Mouse (Mus musculus) right cerebral cortex, adult 18-20 months (tissue): ENCODE measurements around the gene Tmem56.

Experiments used
- DNase-seq: peaks from one replicate; pipeline ENCODE4 v3.0.0; 2022; ENCODE audit warnings: mixed read lengths

Gene Tmem56

DNA sequence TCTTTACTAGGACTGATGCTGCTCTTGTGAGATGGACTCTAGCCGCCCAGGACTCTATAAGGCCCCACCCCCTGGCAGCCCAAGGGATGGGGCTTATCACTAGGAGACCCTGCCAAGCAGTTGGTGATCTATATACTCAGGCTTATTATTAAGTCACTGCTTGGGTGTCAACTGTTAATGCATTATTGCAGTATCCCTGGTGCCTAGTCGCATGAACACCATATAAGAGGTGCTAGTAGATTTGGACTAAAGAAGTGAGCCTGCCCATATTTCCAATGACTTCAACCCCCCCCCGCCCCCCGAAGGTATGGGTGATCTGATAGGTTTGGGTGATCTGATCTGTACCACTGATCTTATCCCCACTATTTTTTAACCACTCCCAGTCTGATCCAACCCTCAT, at the start of gene Tmem56:
Gene Tmem56, minus strand, starts transcription at position 101 of the 400 bp plus-strand sequence.
- no peak for DNase-seq

DNA sequence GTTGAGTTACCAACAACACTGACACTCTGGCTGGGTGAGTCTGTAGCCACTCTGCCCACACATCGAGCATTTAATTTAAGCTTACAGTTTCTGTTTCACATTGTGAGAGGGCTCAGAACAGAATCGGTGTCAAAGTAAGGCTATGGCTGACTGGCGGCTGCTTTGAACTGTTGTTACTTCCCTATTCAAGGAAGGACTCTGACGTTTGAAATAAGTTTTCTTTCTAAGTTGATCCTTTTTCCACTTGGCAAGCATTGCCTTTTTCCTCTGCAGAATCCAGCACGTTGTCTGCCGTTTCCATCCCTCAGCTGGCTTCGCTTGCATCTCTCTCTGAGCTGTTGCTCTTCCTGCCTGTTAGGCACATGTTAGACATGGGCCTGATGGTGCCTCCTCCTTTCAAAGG, 47.3 kb upstream of the Tmem56 start:
- no peak for DNase-seq

DNA sequence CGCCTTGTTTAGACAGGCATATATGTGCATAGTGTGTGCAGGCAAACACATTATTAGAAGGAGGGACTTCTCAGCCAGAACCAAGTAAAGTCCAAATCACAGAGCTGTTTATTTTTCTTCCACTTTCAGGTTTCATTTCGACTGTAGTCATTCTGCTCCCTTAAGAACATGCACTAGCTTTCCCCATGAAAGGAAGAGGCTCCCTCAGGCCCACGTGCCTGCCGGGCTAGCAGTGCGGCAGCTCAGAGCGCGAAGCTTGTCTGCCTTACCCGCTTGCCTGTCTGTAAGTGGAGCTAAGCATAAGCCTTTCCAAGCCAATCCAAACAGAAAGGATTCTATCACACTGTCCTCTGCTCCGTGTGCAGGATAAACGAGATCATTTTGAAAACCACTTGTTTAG, 46.7 kb upstream of the Tmem56 start:
- DNase-seq, result no peak

DNA sequence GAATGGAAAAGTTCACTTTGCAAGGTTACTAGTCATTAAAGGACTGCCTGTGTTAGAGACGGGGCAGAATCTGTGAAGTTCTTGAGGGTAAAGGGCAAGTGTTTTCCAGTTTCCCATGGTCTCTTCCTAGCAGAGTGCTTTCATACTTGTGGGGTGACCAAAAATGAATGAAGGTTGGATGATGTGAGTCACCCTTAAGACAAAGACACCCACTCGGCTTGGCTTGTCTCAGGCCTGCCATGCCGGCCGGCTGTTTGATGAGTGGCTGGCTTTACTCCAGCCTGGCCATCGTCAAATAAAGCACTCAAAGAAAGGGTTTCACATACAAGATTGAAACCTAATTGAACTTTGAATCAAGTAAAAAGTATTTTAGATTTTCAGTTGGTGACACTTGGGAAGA, 44.5 kb upstream of the Tmem56 start:
- no peak for DNase-seq

DNA sequence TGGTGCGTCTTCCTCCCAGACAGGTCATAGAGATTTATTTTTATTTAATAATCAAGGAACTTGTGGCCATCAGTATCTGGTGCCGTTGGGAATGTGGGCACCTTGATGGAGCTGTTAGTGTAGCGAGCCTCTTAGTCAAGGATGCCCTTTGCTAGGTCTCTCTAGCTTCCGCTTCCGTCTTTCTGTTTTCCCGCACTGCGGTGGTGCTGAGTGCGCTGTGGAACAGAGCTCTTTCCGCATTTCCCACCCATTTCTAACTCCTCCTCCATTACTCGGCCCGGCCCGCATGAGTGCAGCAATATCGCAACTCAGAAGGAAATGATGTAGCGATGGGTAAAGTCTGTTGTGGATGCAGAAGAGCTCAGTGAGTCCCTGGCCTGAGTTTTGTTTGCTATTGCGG, 40.5 kb upstream of the Tmem56 start:
- no peak for DNase-seq

DNA sequence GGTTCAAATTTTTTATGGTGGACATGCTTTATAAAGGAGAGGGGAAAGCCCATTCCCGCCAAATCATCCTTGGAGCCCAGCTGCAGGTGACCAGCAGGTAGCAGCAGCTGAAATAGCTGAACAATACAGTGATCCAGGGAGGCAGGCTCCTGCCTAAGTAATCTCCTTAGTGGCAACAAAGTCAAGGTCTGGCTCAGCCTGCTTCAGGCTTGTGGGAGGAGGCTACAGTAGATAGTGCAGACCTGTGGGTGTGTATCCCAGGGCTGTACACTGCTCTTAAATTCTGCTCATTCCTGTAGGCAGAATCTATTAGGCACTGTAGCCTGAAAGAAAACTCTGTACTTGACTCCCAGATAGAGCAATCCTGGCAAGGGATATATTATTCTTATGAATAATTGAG, 38.0 kb upstream of the Tmem56 start:
- DNase-seq, result no peak

DNA sequence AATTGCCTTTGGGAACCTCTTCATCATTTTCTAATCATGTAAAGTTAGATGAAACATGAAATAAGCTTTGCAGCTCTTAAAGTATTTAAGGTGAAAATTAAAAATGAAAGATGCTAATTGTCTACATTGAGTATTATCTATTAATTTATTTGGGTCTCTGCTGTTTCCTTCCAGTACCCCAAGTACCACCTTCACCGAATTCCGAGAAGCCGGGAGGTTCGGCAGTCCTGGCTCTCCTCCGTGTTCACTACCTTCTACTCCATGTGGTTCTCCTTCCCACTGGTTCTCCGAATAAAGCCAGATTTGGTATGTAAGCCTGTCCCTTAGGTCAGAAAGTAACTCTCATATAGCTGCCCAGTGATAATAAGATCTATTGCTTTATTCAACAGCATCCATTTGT, 37.0 kb upstream of the Tmem56 start:
- no peak for DNase-seq

DNA sequence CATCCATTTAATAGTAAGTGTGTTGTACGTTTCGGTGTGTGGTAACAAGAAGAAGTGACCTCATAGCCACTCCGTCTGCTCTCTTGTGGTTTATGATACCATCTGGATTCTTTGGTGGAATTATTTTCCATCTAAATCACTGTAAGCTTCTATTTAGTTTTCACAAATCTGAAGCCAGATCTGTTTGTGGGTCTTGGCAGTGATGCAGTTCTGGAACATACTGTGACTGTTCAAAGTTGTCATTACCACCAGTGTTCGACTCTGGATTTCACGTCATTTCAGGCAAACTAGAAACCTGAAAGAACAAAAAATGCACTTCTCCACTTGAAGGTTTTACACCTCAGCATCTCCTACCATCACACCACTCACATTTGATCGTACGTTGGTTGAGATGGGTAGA, 32.6 kb upstream of the Tmem56 start:
- no peak for DNase-seq

DNA sequence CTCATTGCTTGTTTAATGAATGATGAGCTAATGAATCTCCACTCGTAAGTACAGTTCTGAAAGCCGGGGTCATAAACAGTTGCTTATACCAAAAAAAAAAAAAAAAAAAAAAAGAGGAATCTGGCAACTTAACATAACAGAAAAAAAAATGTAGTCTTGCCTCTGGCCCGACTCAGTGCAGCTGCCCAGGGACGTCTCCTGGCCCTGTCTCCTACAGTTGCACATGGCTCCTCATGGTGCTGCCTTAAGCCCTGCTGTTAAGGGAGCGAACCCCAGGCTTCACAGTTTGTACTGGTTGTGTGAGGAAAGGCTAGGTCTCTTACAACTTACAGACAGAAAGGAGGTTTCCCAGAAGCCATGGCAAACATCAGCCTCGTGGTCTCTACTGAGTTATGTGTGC, 31.3 kb upstream of the Tmem56 start:
- no peak for DNase-seq

DNA sequence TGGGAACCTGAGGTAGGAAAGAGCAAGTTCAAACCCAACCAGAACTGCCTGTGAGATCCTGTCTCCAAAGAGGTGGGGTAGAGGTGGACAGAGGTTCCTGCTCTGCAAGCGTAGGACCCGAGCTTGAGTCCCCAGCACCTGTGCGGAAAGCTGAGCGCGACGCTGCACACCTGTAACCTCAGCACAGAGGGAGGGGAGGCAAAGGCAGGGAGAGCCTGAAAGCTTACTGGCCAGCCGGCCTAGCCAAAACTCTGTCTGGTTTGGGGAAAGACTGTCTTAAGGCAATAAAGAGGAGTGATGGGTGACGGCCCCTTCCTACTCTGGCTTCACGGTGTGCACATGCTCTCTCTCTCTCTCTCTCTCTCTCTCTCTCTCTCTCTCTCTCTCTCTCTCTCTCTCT, 30.1 kb upstream of the Tmem56 start:
- no peak for DNase-seq

DNA sequence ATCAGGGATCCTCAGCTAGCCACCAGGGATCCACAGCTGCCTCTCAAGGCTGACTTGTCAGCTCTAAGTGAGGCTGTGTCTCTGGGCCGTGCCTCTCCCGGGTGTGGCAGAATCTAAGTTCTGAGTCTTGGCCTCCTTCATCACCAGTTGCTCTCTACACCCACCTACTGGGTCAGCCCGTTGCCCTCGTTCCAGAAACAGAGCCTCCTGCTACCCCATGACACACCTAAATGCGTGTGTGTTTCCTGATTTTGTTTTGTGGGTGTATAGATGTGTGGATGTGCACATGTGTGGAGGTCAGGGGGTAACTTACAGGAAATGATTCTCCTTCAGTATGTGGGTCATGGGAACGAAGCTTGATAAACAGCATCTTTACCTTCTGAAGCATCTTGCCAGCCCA, 29.5 kb upstream of the Tmem56 start:
- DNase-seq, result no peak

DNA sequence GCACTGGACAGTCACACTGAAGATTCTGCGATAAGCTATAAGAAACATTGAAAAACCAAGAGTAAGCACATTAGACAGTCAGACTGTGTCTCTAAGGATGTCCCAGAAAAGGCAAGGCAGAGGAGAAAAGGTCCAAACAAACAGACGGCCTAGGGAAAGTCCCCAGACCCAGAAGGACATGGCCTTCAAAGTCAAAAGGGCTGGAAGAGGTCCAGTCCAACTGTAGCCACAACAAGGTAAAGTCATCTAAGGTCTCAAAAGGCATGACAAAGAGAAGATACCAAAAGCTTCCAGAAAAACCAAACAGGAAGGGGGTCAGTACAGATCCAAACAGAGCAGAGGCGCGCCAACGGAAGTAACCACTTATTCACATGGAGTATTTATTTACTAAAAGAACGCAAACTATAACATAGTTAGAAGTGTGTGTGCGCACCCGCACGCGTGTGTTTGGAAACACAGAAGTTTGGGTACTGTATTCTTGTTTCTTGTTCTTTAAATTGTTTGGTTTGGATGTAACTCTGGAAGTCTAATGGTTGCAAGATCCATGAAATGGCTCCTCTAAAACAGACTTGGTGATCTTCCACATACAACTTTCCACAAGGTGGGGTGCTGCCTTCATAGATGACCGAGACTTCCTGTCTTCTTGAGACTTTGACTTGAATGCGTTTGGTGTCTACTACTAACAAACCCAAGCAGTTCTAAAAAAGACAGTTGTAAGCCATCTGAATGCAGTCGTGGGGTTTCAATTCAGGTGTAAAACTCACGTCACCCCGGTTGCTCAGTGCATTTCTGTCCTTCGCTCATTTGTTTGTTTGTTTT, 27.2 kb upstream of the Tmem56 start:
- no peak for DNase-seq

DNA sequence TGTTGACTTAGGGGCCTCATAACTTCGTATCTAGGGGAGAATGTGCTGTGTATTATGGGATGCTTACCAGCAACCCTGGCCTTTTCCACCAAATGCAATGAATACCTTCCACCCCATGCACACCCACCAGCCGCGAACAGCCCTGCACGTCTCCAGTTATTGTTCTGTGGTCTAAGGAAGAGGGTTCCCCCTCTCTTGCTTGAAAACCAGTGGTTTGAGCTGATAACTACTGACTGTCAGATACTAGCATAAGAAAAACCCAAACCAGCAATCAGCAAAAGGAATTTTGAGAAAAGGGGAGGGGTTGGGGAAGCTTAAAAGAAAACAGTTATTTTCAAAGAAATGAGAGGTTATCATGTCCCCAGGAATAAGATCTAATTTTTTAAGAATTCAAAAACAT, 26.5 kb upstream of the Tmem56 start:
- DNase-seq, result no peak

DNA sequence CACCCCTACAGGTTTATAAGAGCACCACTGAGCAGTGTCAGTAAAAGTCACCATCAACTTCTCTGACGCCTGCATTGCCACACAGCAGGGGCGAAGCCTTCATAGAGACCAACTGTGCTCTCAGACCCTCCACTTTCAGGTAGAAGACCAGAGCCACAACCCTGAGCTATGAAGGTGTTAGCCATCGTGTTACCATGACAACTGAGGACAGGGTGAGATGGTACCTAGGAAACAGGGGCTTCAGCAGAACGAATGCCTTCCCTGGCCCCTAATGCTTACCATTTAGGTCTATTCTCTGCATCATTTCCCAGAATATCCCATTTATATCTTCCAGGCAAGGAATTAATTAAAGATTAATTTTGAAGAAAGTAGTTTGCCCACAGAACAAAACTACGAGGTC, 26.0 kb upstream of the Tmem56 start:
- no peak for DNase-seq

DNA sequence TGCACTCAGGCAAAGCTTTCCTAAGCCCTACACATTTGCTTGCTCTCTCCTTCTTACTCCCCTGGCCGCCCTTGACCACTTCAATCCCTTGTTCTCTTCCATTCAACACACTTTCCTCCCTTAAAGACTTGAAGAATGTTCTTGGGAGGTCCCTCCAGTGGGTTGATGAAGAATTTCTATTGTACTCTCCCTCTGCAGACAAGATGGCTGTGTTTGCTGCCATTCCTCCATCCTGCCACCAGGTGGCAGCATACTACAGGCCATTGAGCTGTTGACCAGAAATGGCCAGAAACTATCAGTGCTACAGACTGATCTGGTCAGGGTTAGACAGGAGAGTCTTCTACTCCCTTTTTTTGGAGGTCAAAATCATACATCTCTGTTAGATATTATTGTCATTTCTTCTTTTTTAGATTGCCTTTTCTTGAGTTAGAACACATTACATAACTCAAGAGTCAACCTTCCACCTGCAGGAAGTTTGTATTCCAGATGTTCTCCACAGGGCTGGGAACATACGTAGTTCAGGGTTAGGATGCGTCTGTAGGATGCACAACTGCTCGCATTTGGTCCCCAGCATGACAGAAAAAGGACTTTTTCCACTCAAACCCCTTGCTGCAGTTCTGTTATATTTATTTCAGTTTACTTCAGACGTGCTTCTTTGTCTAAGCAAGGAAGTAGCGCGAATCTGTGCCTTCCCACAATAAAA, 24.8 kb upstream of the Tmem56 start:
- DNase-seq, result peak; percentile 77

DNA sequence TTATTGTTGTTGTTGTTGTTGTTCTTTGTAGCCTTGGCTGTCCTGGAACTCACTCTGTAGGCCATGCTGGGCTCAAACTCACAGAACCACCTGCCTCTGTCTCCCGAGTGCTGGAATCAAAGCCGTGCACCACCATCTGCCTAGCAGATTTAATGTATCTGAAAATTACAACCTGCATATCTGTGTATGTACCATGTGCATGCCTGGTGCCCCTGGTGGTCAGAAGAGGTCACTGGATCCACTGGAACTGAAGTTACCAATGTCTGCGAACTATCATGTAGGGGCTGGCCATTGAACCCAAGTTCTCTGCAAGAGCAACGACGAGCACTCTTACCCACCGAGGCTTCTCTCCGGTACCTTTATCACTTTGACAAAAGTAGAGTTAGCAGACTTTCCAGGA, 23.7 kb upstream of the Tmem56 start:
- DNase-seq, result no peak

DNA sequence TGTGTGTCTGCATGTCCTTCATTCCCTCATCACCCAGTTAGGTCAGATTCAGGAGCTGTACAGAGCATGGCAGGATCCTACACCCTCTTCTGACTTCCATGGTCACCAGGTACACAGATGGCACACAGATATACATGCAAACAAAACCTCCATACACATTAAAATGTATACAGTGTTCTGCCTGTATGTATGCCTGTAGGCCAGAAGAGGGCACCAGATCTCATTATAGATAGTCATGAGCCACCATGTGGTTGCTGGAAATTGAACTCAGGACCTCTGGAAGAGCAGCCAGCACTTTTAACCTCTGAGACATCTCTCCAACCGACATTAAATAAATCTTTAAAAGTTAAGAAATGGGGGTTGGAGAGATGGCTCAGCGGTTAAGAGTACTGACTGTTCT, 11.3 kb upstream of the Tmem56 start:
- DNase-seq, result no peak

DNA sequence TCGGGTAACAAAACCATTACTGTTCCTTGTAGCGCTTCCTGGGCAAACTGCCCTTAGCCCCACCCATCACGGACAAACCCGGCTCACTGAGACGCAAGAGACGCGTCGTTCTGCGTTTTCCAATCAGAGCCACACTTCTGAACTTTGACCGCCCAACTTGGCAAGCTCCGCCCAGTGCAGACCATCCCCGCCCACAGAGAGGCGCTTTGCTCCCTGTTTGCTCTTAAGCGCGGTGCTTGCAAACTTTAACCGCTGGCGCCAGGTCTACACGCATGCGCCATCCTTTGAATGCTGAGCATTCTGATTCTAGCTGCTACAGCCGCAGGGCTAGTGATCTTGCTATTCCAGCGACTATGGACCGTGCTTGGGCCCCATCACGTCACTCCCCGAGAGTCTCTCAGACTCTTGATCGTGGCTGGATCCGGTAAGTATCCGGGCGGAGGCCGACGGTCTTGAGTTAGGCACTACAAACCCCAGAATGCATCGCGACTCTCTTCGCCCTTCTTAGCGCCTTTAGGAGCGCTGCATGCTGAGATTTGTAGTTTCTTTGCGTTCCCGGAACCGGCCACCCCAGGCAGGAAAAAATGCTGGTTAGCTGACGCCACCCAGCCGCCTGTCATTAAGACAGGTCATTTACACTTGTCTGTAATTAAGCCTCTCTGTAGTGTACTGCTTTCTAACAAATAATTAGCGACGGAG, 8.8 kb upstream of the Tmem56 start, which contains the start of gene Alg14:
Gene Alg14, plus strand, starts transcription at position 214 of the 699 bp plus-strand sequence.
- peak; percentile 99 for DNase-seq

DNA sequence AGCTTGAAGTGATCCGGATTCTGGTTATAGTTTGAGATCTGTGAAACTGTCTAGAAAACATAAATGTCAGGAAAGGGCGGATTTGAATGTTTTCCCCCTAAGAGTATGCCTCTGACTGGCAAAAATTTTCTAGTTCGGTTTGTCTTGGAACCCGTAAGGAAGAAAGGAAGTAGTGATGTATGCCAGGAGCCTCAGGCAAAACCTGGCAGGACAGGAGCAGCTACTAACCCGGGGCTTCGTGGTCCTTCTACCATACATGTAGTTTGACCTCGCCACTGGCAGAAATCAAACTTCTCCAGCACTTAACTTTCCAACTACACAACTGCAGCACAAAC, 8.3 kb upstream of the Tmem56 start:
- DNase-seq, result no peak

DNA sequence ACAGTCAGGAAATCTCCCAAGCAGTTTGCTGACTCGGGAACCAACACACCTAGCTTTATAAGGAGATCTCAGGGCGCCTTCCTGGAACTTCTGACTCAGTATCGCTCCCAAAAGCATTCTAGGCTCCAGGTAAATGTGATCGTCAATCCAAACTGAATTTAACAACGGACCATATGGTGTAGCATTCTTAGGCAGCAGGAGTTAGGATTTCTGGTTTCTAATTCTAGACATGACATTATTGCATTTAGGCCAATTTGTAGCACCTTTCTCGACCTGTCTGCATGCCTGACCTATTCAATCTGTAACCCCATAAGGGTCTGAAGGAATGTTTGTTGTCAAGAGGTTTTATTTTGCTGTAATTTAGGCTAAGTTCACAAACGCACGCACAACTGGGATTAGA, 7.8 kb upstream of the Tmem56 start:
- no peak for DNase-seq

DNA sequence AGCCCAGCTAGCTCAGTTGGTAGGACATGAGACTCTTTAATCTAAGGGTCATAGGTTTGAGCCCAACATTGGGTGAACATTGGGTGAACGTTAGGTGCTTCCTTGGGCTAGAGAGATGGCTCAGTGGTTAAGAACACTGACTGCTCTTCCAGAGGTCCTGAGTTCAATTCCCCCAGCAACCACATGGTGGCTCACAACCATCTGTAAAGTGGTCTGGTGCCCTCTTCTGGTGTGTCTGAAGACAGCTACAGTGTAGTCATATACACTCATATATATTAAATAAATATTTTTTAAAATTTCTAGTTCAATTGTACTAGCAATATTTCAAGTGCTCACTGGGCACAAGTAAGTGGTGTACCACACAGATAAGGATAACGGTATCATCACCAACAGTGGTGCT, 4.3 kb upstream of the Tmem56 start:
- DNase-seq, result no peak

DNA sequence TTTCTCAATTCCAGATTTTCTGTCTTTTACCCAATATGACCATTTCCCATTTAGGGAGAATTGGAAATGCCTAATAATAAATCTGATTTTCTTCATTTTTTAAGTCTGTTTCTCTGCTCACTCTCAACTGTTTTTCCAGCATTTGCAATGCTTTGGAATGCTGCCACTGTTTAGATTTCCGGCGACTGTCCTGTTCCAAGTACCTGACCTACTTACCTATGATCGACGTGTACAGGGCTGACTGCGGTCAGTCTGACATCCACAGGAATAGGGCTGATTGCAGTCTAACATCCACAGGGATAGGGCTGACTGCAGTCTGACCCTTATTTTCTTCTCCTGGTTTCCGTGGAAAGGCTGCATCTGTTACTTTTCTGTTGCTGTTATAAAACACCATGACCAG, 2.3 kb upstream of the Tmem56 start:
- DNase-seq, result no peak

DNA sequence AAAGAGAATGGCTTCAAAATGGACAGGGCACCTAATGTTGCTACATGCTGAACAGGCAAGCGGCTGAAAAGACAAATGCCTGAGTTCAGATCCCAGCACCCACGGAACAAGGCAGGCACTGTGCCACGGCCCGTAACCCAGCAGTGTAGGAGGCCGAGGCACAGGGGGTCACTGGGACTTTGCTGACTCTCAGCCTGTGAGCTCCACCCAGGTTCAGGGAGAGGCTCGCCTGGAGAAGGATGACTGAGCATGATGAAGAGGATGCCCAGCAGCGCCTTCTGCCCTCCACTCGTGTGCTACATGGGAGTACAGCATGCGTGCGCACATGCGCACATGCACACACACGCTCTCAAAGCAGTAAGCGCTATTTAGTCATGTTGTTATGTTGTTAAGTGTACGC, 3.2 kb downstream of the Tmem56 start:
- DNase-seq, result no peak

DNA sequence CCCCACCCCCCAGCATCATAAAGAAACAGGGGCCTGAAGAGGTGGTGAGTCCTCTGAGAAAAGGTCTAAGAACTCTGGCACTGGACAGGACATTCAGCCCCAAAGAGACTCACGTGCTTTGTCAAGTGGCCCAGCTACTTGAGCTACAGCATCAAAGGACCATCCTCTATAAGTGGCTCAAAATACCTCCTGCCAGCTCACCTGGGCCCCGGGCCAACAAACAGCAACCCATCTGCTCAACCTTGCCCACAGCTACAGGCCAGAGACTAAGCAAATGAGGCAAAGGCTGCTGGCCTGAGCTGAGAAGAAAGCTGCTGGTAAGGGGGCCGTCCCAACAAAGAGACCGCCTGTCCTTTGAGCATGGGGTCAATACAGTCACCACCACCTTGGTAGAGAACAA, 5.3 kb downstream of the Tmem56 start:
- no peak for DNase-seq
